Mouse (Mus musculus) CH12.LX (cell line): ENCODE measurements at regions not wholly inside any gene's neighbourhood (a gene's known extent, or its start where the extent isn't known, plus 50 kb on each side); places are given as distances from the start of the nearest gene placed in this dataset.

ENCODE experiments used
- DNase-seq: peaks from one replicate; pipeline ENCODE4 v3.0.0-alpha.2; 2013; ENCODE audit errors: extremely low read depth
- H3K27ac ChIP-seq: 2 replicates; pipeline ENCODE4 v1.5.1; 2012; ENCODE audit warnings: low read depth, mild to moderate bottlenecking, control low read depth, moderate library complexity; ENCODE audit not compliant: insufficient read depth
- H3K27me3 ChIP-seq: replicated peaks from 2 replicates; pipeline ENCODE3; 2012; ENCODE audit warnings: inconsistent platforms
- H3K36me3 ChIP-seq, 2 experiments: replicated peaks in 1 of 2; 2 replicates each; pipeline versions ENCODE3 to v1.6.1; 2012; ENCODE audit warnings: inconsistent platforms in 1 of 2, low read length in 1 of 2, mild to moderate bottlenecking in 1 of 2, mixed read lengths in 1 of 2, moderate library complexity in 1 of 2; ENCODE audit not compliant: control insufficient read depth in 1 of 2, insufficient read depth in 1 of 2
- H3K4me1 ChIP-seq, 2 experiments: 2 replicates each; pipeline ENCODE4 v1.6.1; 2012; ENCODE audit warnings: inconsistent platforms in 1 of 2, moderate library complexity in 1 of 2; ENCODE audit not compliant: insufficient read depth in 2 of 2, control insufficient read depth in 1 of 2
- H3K4me2 ChIP-seq: 2 replicates; pipeline ENCODE4 v1.6.1; 2012; ENCODE audit warnings: low read depth, mild to moderate bottlenecking, control low read depth; ENCODE audit not compliant: poor library complexity, insufficient read depth, severe bottlenecking
- H3K4me3 ChIP-seq, 3 experiments: fragments of 150-350 bp in 1 of 3; sonication (generic) in 1 of 3; replicated peaks in 1 of 3; 2 replicates each; pipeline versions ENCODE3 to v1.5.1; 2011 to 2012; ENCODE audit warnings: low read depth in 2 of 3, low read length in 2 of 3, mild to moderate bottlenecking in 2 of 3, moderate library complexity in 2 of 3, control low read depth in 1 of 3, improper control_type of control experiment in 1 of 3, inconsistent platforms in 1 of 3, mixed read lengths in 1 of 3; ENCODE audit not compliant: poor library complexity in 1 of 3
- H3K79me2 ChIP-seq: replicated peaks from 2 replicates; pipeline ENCODE4 v1.6.1; 2012; ENCODE audit warnings: mild to moderate bottlenecking, moderate library complexity; ENCODE audit not compliant: control insufficient read depth, poor library complexity, insufficient read depth, severe bottlenecking; ENCODE audit errors: extremely low read depth
- H3K9ac ChIP-seq: 2 replicates; pipeline ENCODE4 v1.6.1; 2012; ENCODE audit warnings: low read depth, mild to moderate bottlenecking, control low read depth, moderate library complexity; ENCODE audit not compliant: insufficient read depth
- H3K9me3 ChIP-seq: replicated peaks from 2 replicates; pipeline ENCODE3; 2012; ENCODE audit warnings: low read length, inconsistent platforms, mixed read lengths
- BHLHE40 ChIP-seq: IDR thresholded peaks from 2 replicates; pipeline ENCODE4 v1.6.1; 2011; ENCODE audit warnings: mild to moderate bottlenecking, low read depth, low read length, improper control_type of control experiment
- CHD1 ChIP-seq: IDR thresholded peaks from 2 replicates; pipeline ENCODE4 v1.6.1; 2012; ENCODE audit warnings: low read depth, low read length, improper control_type of control experiment, inconsistent platforms
- E2F4 ChIP-seq: IDR thresholded peaks from 2 replicates; pipeline ENCODE4 v1.6.1; 2011; ENCODE audit warnings: low read depth, low read length, improper control_type of control experiment; ENCODE audit not compliant: insufficient replicate concordance
- GABPA ChIP-seq: IDR thresholded peaks from 2 replicates; pipeline ENCODE4 v1.6.1; 2012; ENCODE audit warnings: low read depth, low read length, improper control_type of control experiment, inconsistent platforms; ENCODE audit not compliant: insufficient replicate concordance
- HCFC1 ChIP-seq: IDR thresholded peaks from 2 replicates; pipeline ENCODE4 v1.6.1; 2012; ENCODE audit warnings: low read depth, mild to moderate bottlenecking, inconsistent platforms, low read length, improper control_type of control experiment
- IRF4 ChIP-seq: IDR thresholded peaks from 2 replicates; pipeline ENCODE4 v1.6.1; 2014; ENCODE audit warnings: low read depth, mild to moderate bottlenecking, inconsistent platforms, low read length, improper control_type of control experiment
- JUN ChIP-seq: IDR thresholded peaks from 2 replicates; pipeline ENCODE4 v1.6.1; 2011; ENCODE audit warnings: low read depth, mild to moderate bottlenecking, low read length, improper control_type of control experiment, moderate library complexity; ENCODE audit not compliant: insufficient read depth
- JUND ChIP-seq: conservative IDR thresholded peaks from 2 replicates; pipeline ENCODE4 v1.6.1; 2011; ENCODE audit warnings: low read depth, low read length, improper control_type of control experiment
- KAT2A ChIP-seq: IDR thresholded peaks from 2 replicates; pipeline ENCODE4 v1.6.1; 2012; ENCODE audit warnings: low read length, improper control_type of control experiment, inconsistent platforms; ENCODE audit not compliant: insufficient replicate concordance
- MAX ChIP-seq: IDR thresholded peaks from 2 replicates; pipeline ENCODE4 v1.6.1; 2011; ENCODE audit warnings: low read length, improper control_type of control experiment
- MAZ ChIP-seq: IDR thresholded peaks from 2 replicates; pipeline ENCODE4 v1.6.1; 2012; ENCODE audit warnings: low read depth, mild to moderate bottlenecking, inconsistent platforms, low read length, improper control_type of control experiment, moderate library complexity
- MYC ChIP-seq: IDR thresholded peaks from 2 replicates; pipeline ENCODE4 v1.6.1; 2011; ENCODE audit warnings: low read depth, mild to moderate bottlenecking, improper control_type of control experiment, low read length
- NELFE ChIP-seq: IDR thresholded peaks from 2 replicates; pipeline ENCODE4 v1.6.1; 2011; ENCODE audit warnings: low read depth, low read length, improper control_type of control experiment
- NRF1 ChIP-seq: IDR thresholded peaks from 2 replicates; pipeline ENCODE4 v1.6.1; 2014; ENCODE audit warnings: low read depth, mild to moderate bottlenecking, inconsistent platforms, low read length, improper control_type of control experiment, moderate library complexity
- PAX5 ChIP-seq: IDR thresholded peaks from 2 replicates; pipeline ENCODE4 v1.6.1; 2012; ENCODE audit warnings: low read length, inconsistent platforms, mixed read lengths
- SIN3A ChIP-seq: IDR thresholded peaks from 2 replicates; pipeline ENCODE4 v1.6.1; 2012; ENCODE audit warnings: low read length, improper control_type of control experiment, inconsistent platforms
- SMC3 ChIP-seq: IDR thresholded peaks from 2 replicates; pipeline ENCODE4 v1.6.1; 2011; ENCODE audit warnings: low read depth, low read length, improper control_type of control experiment
- UBTF ChIP-seq: IDR thresholded peaks from 2 replicates; pipeline ENCODE4 v1.6.1; 2012; ENCODE audit warnings: low read depth, mild to moderate bottlenecking, inconsistent platforms, low read length, improper control_type of control experiment, moderate library complexity
- USF1 ChIP-seq: IDR thresholded peaks from 2 replicates; pipeline ENCODE4 v1.6.1; 2014; ENCODE audit warnings: low read depth, mild to moderate bottlenecking, inconsistent platforms, low read length, improper control_type of control experiment
- ZC3H11A ChIP-seq: IDR thresholded peaks from 2 replicates; pipeline ENCODE4 v1.6.1; 2012; ENCODE audit warnings: low read depth, mild to moderate bottlenecking, inconsistent platforms, low read length, improper control_type of control experiment
- ZKSCAN1 ChIP-seq: IDR thresholded peaks from 2 replicates; pipeline ENCODE4 v1.6.1; 2012; ENCODE audit warnings: low read depth, inconsistent platforms, low read length, improper control_type of control experiment, borderline replicate concordance
- ZMIZ1 ChIP-seq: IDR thresholded peaks from 2 replicates; pipeline ENCODE4 v1.6.1; 2012; ENCODE audit warnings: low read depth, mild to moderate bottlenecking, inconsistent platforms, low read length, improper control_type of control experiment
- ZNF384 ChIP-seq: IDR thresholded peaks from 2 replicates; pipeline ENCODE4 v1.6.1; 2012; ENCODE audit warnings: low read depth, low read length, improper control_type of control experiment, inconsistent platforms
- dilution Hi-C: fragments of 300-500 bp; cut with MboI; formaldehyde crosslinking; loops from 2 replicates; pipeline ENCODE4 v1.14.3; 2020; ENCODE audit warnings: low sequenced_read_pairs; ENCODE audit not compliant: extremely low pct_unique_long_range_greater_than_20kb, extremely low pct_ligation_motif_present
- in situ Hi-C: fragments of 300-500 bp; cut with MboI; formaldehyde crosslinking; loops from 3 replicates; pipeline ENCODE4 v1.14.3; 2019; ENCODE audit warnings: low sequenced_read_pairs, low pct_ligation_motif_present, low pct_unique_long_range_greater_than_20kb, mixed read lengths

GRCm38 (mm10) chr13:102014514-102014913 is 246.5 kb upstream of the Pik3r1 start:
- dilution Hi-C loops = no loop called here
- no peak for TF ChIP-seq JUND
- no peak for TF ChIP-seq KAT2A
- no peak for TF ChIP-seq NELFE
- no peak for TF ChIP-seq HCFC1
- TF ChIP-seq ZMIZ1 = no peak
- TF ChIP-seq ZC3H11A = no peak
- no peak for TF ChIP-seq SMC3
- TF ChIP-seq SIN3A = no peak
- TF ChIP-seq MYC = no peak
- TF ChIP-seq E2F4 = no peak
- no peak for TF ChIP-seq NRF1
- TF ChIP-seq MAZ = no peak
- TF ChIP-seq MAX = no peak
- no peak for TF ChIP-seq ZKSCAN1
- TF ChIP-seq BHLHE40 = no peak
- TF ChIP-seq UBTF = no peak
- TF ChIP-seq JUN = no peak
- no peak for TF ChIP-seq ZNF384
- Histone ChIP-seq H3K9ac (no peak overlapping the region), H3K4me1 (no peaks in the 10 kb centered on the region), H3K36me3 (no peaks in the 10 kb centered on the region), H3K4me3 (no peak overlapping the region), H3K9me3 (no peaks in the 10 kb centered on the region), H3K27ac (no peak overlapping the region), H3K4me2 (no peak overlapping the region), H3K27me3 (no peaks in the 10 kb centered on the region), H3K79me2 (no peaks in the 10 kb centered on the region)
- in situ Hi-C loops = no loop called here
- DNase-seq = no peak

GRCm38 (mm10) chr13:102014958-102015357 is 246.9 kb upstream of the Pik3r1 start:
- Histone ChIP-seq H3K79me2 (no peaks in the 10 kb centered on the region), H3K4me3 (no peak overlapping the region), H3K4me1 (no peaks in the 10 kb centered on the region), H3K27ac (no peak overlapping the region), H3K36me3 (no peaks in the 10 kb centered on the region), H3K9me3 (no peaks in the 10 kb centered on the region), H3K9ac (no peak overlapping the region)
- dilution Hi-C loops = no loop called here
- TF ChIP-seq KAT2A (no peak), USF1 (no peak), CHD1 (no peak), PAX5 (no peak), GABPA (no peak), SIN3A (no peak), JUN (no peak), IRF4 (no peak)
- TF ChIP-seq, all 38 proteins: peak for 0
- in situ Hi-C loops = no loop called here
- no peak for DNase-seq
- H3K27me3 ChIP-seq = no peaks in the 10 kb centered on the region
- no peak overlapping the region for H3K4me2 ChIP-seq
